Mouse (Mus musculus): ENCODE results near the gene Tshz2.

The Tshz2 gene

GRCm38 (mm10) chr2:169633491-169634289, 877 bp downstream of the Tshz2 start:
- no peak for DNase-seq

- no peak for DNase-seq
Observed at GRCm38 (mm10) chr2:169634619-169635382, 2.0 kb downstream of the Tshz2 start.

- DNase-seq = no peak
Observed at GRCm38 (mm10) chr2:169635428-169635827, 2.6 kb downstream of the Tshz2 start.

GRCm38 (mm10) chr2:169636414-169636813, 3.6 kb downstream of the Tshz2 start:
- DNase-seq = no peak

- no peak for DNase-seq
Observed at GRCm38 (mm10) chr2:169641547-169641946, 8.7 kb downstream of the Tshz2 start.

- no peak for DNase-seq
Observed at GRCm38 (mm10) chr2:169642420-169642819, 9.6 kb downstream of the Tshz2 start.

- DNase-seq = no peak
Observed at GRCm38 (mm10) chr2:169647091-169647490, 14.3 kb downstream of the Tshz2 start.

GRCm38 (mm10) chr2:169649262-169649885, 16.6 kb downstream of the Tshz2 start:
- no peak for DNase-seq

- no peak for DNase-seq
Observed at GRCm38 (mm10) chr2:169653282-169653681, 20.5 kb downstream of the Tshz2 start.

GRCm38 (mm10) chr2:169663792-169664191, 31.0 kb downstream of the Tshz2 start:
- DNase-seq = no peak

- no peak for DNase-seq
Observed at GRCm38 (mm10) chr2:169671264-169671663, 38.5 kb downstream of the Tshz2 start.

GRCm38 (mm10) chr2:169673786-169674185, 41.0 kb downstream of the Tshz2 start:
- no peak for DNase-seq

GRCm38 (mm10) chr2:169674209-169674608, 41.4 kb downstream of the Tshz2 start:
- DNase-seq = no peak

- DNase-seq = no peak
Observed at GRCm38 (mm10) chr2:169679264-169679663, 46.5 kb downstream of the Tshz2 start.

- DNase-seq = no peak
Observed at GRCm38 (mm10) chr2:169679951-169680350, 47.1 kb downstream of the Tshz2 start.

GRCm38 (mm10) chr2:169685260-169685659, 52.4 kb downstream of the Tshz2 start:
- DNase-seq = no peak

- no peak for DNase-seq
Observed at GRCm38 (mm10) chr2:169685747-169686146, 52.9 kb downstream of the Tshz2 start.

- DNase-seq = no peak
Observed at GRCm38 (mm10) chr2:169686697-169687430, 54.1 kb downstream of the Tshz2 start.

- DNase-seq = no peak
Observed at GRCm38 (mm10) chr2:169690054-169690453, 57.2 kb downstream of the Tshz2 start.

- no peak for DNase-seq
Observed at GRCm38 (mm10) chr2:169694494-169694893, 61.7 kb downstream of the Tshz2 start.

GRCm38 (mm10) chr2:169695025-169695424, 62.2 kb downstream of the Tshz2 start:
- no peak for DNase-seq

GRCm38 (mm10) chr2:169699141-169699540, 66.3 kb downstream of the Tshz2 start:
- DNase-seq = no peak

Data from spleen, adult 18-20 months (tissue).